Mouse (Mus musculus): ENCODE measurements around the gene Ankmy1.

GRCm38 (mm10) chr1:92912286-92912685 is 9.6 kb upstream of the Ankmy1 start:
- no peak for TF ChIP-seq POLR2A (IDR thresholded peaks at IDR 0.05; ENCODE audit: borderline replicate concordance, low read depth, low read length)
- TF ChIP-seq CTCF (IDR thresholded peaks at IDR 0.05; ENCODE audit: low read depth, low read length) = no peak
